Mouse (Mus musculus): Measurements from ENCODE around the gene Cerkl.

Cerkl gene

GRCm38 (mm10) chr2:79443401-79443800 is 13.2 kb downstream of the Cerkl start:
- in situ Hi-C loops (cut with MboI, MseI) = no loop called here

- in situ Hi-C loops (cut with MboI, MseI) = no loop called here
Observed at GRCm38 (mm10) chr2:79442906-79443305, 13.7 kb downstream of the Cerkl start.

GRCm38 (mm10) chr2:79442227-79442626 is 14.4 kb downstream of the Cerkl start:
- in situ Hi-C loops (cut with MboI, MseI) = no loop called here

GRCm38 (mm10) chr2:79430061-79430460 is 26.5 kb downstream of the Cerkl start:
- in situ Hi-C loops (cut with MboI, MseI) = no loop called here

- in situ Hi-C loops (cut with MboI, MseI) = no loop called here
Observed at GRCm38 (mm10) chr2:79429650-79430049, 26.9 kb downstream of the Cerkl start.

- in situ Hi-C loops (cut with MboI, MseI) = no loop called here
Observed at GRCm38 (mm10) chr2:79429108-79429507, 27.5 kb downstream of the Cerkl start.

- in situ Hi-C loops (cut with MboI, MseI) = no loop called here
Observed at GRCm38 (mm10) chr2:79428569-79429104, 27.9 kb downstream of the Cerkl start.

GRCm38 (mm10) chr2:79428022-79428421 is 28.6 kb downstream of the Cerkl start:
- in situ Hi-C loops (cut with MboI, MseI) = no loop called here

- in situ Hi-C loops (cut with MboI, MseI) = no loop called here
Observed at GRCm38 (mm10) chr2:79421696-79422095, 34.9 kb downstream of the Cerkl start.

- in situ Hi-C loops (cut with MboI, MseI) = no loop called here
Observed at GRCm38 (mm10) chr2:79414505-79414904, 42.1 kb downstream of the Cerkl start.

- in situ Hi-C loops (cut with MboI, MseI) = no loop called here
Observed at GRCm38 (mm10) chr2:79410903-79411255, 45.7 kb downstream of the Cerkl start.

- in situ Hi-C loops (cut with MboI, MseI) = no loop called here
Observed at GRCm38 (mm10) chr2:79410247-79410902, 46.2 kb downstream of the Cerkl start.

- in situ Hi-C loops (cut with MboI, MseI) = no loop called here
Observed at GRCm38 (mm10) chr2:79405661-79406405, 50.8 kb downstream of the Cerkl start.

- in situ Hi-C loops (cut with MboI, MseI) = no loop called here
Observed at GRCm38 (mm10) chr2:79400045-79400444, 56.5 kb downstream of the Cerkl start.

- in situ Hi-C loops (cut with MboI, MseI) = loop anchor here (25.0 kb wide), 1 partner anchor 888 kb away; the partner anchor contains the start of gene Prdx6b
Observed at GRCm38 (mm10) chr2:79399234-79400000, 57.2 kb downstream of the Cerkl start.

GRCm38 (mm10) chr2:79398831-79399230 is 57.8 kb downstream of the Cerkl start:
- in situ Hi-C loops (cut with MboI, MseI) = loop anchor here (25.0 kb wide), 1 partner anchor 888 kb away; the partner anchor contains the start of gene Prdx6b

GRCm38 (mm10) chr2:79398343-79398742 is 58.2 kb downstream of the Cerkl start:
- in situ Hi-C loops (cut with MboI, MseI) = loop anchor here (25.0 kb wide), 1 partner anchor 889 kb away; the partner anchor contains the start of gene Prdx6b

GRCm38 (mm10) chr2:79397107-79397506 is 59.5 kb downstream of the Cerkl start:
- in situ Hi-C loops (cut with MboI, MseI) = loop anchor here (25.0 kb wide), 1 partner anchor 890 kb away; the partner anchor contains the start of gene Prdx6b

- in situ Hi-C loops (cut with MboI, MseI) = loop anchor here (25.0 kb wide), 1 partner anchor 908 kb away; the partner anchor contains the start of gene Prdx6b
Observed at GRCm38 (mm10) chr2:79379087-79380041, 77.2 kb downstream of the Cerkl start.

- in situ Hi-C loops (cut with MboI, MseI) = loop anchor here (25.0 kb wide), 1 partner anchor 909 kb away; the partner anchor contains the start of gene Prdx6b
Observed at GRCm38 (mm10) chr2:79378346-79379086, 78.1 kb downstream of the Cerkl start.

All from T-helper 2 cell (primary cell).